In the genomic region with DNA sequence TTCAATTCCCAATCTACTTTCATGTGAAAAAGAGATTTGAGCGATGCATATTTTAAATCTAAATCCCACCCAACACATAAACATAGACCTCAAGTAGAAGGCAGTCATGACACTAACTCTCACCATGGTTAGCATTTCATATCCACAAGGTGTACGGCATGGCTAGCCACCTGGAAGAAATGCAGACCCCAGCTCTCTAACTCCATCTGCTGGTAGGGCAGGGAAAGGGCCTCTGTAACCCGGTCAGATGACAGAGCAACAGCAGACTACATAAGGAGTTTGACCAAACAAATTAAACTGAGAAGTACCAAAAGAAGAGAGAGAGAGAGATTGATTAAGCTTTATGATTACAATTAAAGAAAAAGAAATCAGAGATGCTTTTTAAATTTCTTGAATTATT, we compare ENCODE assay signal across 11 mouse cellular contexts.
DNase-seq lines count a peak whose midpoint lies in the region; ATAC-seq and TF ChIP-seq lines count a peak whose summit lies in the region.
"Had no signal": no experiment of that assay in that cellular context is flagged by ENCODE, and none has a peak within 500 bp of the region (broad histone marks: within the 10 kb centered on the region; RNA-seq: fewer than 3 reads in every experiment).

No protein-coding gene starts in this region.

- DNase-seq in gastrocnemius, adult 2 months, result peak; percentile 49
- DNase-seq in gastrocnemius, postnatal 10 days, result no peak
- no peak for DNase-seq in liver, embryonic 14.5 days (ENCODE audit: low read depth in 3 of 3, low spot score in 3 of 3)
- DNase-seq in liver, embryonic 11.5 days (ENCODE audit: low spot score), result no peak
- peak; percentile 20 for DNase-seq in ES-CJ7 (ENCODE audit: low read depth, low spot score)
- no peak for DNase-seq in lung, postnatal 0 days (ENCODE audit: low spot score)
- DNase-seq in frontal cortex, postnatal 10 days (ENCODE audit: low spot score in 2 of 2), result no peak
- DNase-seq in forebrain, embryonic 11.5 days (ENCODE audit: low spot score), result no peak
- DNase-seq: heart, postnatal 4 days; right cerebral cortex, adult 18-20 months had no signal

- H3K9ac ChIP-seq in liver, embryonic 14.5 days (replicated peaks), result no peak overlapping the region
- no peak overlapping the region for H3K9ac ChIP-seq in liver, embryonic 11.5 days (ENCODE audit: low read depth, low read length)
- H3K9ac ChIP-seq in lung, postnatal 0 days (replicated peaks; ENCODE audit: low read depth), result no peak overlapping the region
- H3K9ac ChIP-seq in forebrain, embryonic 11.5 days (ENCODE audit: low read length), result no peak overlapping the region

- no peaks in the 10 kb centered on the region for H3K36me3 ChIP-seq in liver, embryonic 14.5 days (replicated peaks; ENCODE audit: control insufficient read depth, insufficient read depth, low read depth)
- H3K36me3 ChIP-seq in liver, embryonic 11.5 days (ENCODE audit: control insufficient read depth, insufficient read depth, low read length), result no peaks in the 10 kb centered on the region
- 0 out of 2 replicates have a peak, but pooled peaks cover 3% of the 10 kb centered on the region for H3K36me3 ChIP-seq in lung, postnatal 0 days (ENCODE audit: insufficient read depth, low read length)
- no peaks in the 10 kb centered on the region for H3K36me3 ChIP-seq in forebrain, embryonic 11.5 days (ENCODE audit: control insufficient read depth, insufficient read depth, low read length)

- intact Hi-C loops in gastrocnemius, adult 2 months (cut with DNase I), result loop anchor here (1.0 kb wide), 1 partner anchor 47 kb away; no protein-coding TSS in a partner anchor

- no peak overlapping the region for H3K4me2 ChIP-seq in liver, embryonic 14.5 days (ENCODE audit: low read depth)
- no peak overlapping the region for H3K4me2 ChIP-seq in liver, embryonic 11.5 days
- H3K4me2 ChIP-seq in lung, postnatal 0 days (replicated peaks; ENCODE audit: low read depth, low read length), result no peak overlapping the region
- no peak overlapping the region for H3K4me2 ChIP-seq in forebrain, embryonic 11.5 days (ENCODE audit: low read depth, low read length, severe bottlenecking)

- no peak overlapping the region for H3K4me3 ChIP-seq in gastrocnemius, adult 2 months
- H3K4me3 ChIP-seq in liver, embryonic 14.5 days (ENCODE audit: insufficient read depth in 1 of 2, low read depth in 2 of 2, low read length in 2 of 2), result no peak overlapping the region
- no peak overlapping the region for H3K4me3 ChIP-seq in liver, embryonic 11.5 days (ENCODE audit: low read depth, low read length)
- H3K4me3 ChIP-seq in lung, postnatal 0 days (ENCODE audit: low read depth, low read length), result no peak overlapping the region
- no peak overlapping the region for H3K4me3 ChIP-seq in forebrain, embryonic 11.5 days (ENCODE audit: low read depth, low read length)

- peak; percentile 81 for TF ChIP-seq CTCF in gastrocnemius, adult 2 months (IDR thresholded peaks at IDR 0.05)
- TF ChIP-seq CTCF in liver, embryonic 14.5 days (IDR thresholded peaks at IDR 0.05; ENCODE audit: low read depth), result peak; percentile 72
- peak; percentile 66 for TF ChIP-seq CTCF in lung, postnatal 0 days (IDR thresholded peaks at IDR 0.05)

- WGBS in liver, embryonic 14.5 days (ENCODE audit: insufficient replicate concordance), result 65% methylated on average over 3 of the region's 3 CpGs
- 88% methylated on average over 3 of the region's 3 CpGs for WGBS in liver, embryonic 11.5 days
- 83% methylated on average over 3 of the region's 3 CpGs for WGBS in lung, postnatal 0 days
- WGBS in forebrain, embryonic 11.5 days, result 88% methylated on average over 3 of the region's 3 CpGs

- H3K27me3 ChIP-seq in liver, embryonic 14.5 days (ENCODE audit: control insufficient read depth, insufficient read depth, low read length), result no peaks in the 10 kb centered on the region
- H3K27me3 ChIP-seq in liver, embryonic 11.5 days (replicated peaks; ENCODE audit: control insufficient read depth, insufficient read depth, low read length), result no peaks in the 10 kb centered on the region
- H3K27me3 ChIP-seq in lung, postnatal 0 days (replicated peaks; ENCODE audit: insufficient read depth, low read length), result no peaks in the 10 kb centered on the region
- no peaks in the 10 kb centered on the region for H3K27me3 ChIP-seq in forebrain, embryonic 11.5 days (ENCODE audit: control insufficient read depth, insufficient read depth, low read length)

- no peak overlapping the region for H3K27ac ChIP-seq in gastrocnemius, adult 2 months
- H3K27ac ChIP-seq in liver, embryonic 14.5 days, result no peak overlapping the region
- no peak overlapping the region for H3K27ac ChIP-seq in liver, embryonic 11.5 days (ENCODE audit: low read depth, low read length)
- H3K27ac ChIP-seq in lung, postnatal 0 days (ENCODE audit: low read length), result no peak overlapping the region
- no peak overlapping the region for H3K27ac ChIP-seq in forebrain, embryonic 11.5 days (ENCODE audit: low read depth, low read length)

- no peaks in the 10 kb centered on the region for H3K9me3 ChIP-seq in liver, embryonic 14.5 days (ENCODE audit: control insufficient read depth, low read length)
- H3K9me3 ChIP-seq in liver, embryonic 11.5 days (ENCODE audit: control insufficient read depth, low read length), result no peaks in the 10 kb centered on the region
- no peaks in the 10 kb centered on the region for H3K9me3 ChIP-seq in lung, postnatal 0 days (ENCODE audit: low read length)
- H3K9me3 ChIP-seq in forebrain, embryonic 11.5 days (ENCODE audit: control insufficient read depth, low read length), result no peaks in the 10 kb centered on the region

- no peak for TF ChIP-seq EP300 in liver, embryonic 14.5 days (IDR thresholded peaks at IDR 0.05; ENCODE audit: low read depth)
- no peak for TF ChIP-seq EP300 in lung, postnatal 0 days (IDR thresholded peaks at IDR 0.05)

- no peaks in the 10 kb centered on the region for H3K4me1 ChIP-seq in liver, embryonic 14.5 days (replicated peaks; ENCODE audit: control insufficient read depth in 2 of 2, insufficient read depth in 2 of 2, low read length in 1 of 2)
- H3K4me1 ChIP-seq in liver, embryonic 11.5 days (replicated peaks; ENCODE audit: control insufficient read depth, insufficient read depth, low read length), result no peaks in the 10 kb centered on the region
- no peaks in the 10 kb centered on the region for H3K4me1 ChIP-seq in lung, postnatal 0 days (ENCODE audit: insufficient read depth, low read depth, low read length)
- no peaks in the 10 kb centered on the region for H3K4me1 ChIP-seq in forebrain, embryonic 11.5 days (replicated peaks; ENCODE audit: control insufficient read depth, insufficient read depth, low read length)

- no peak for ATAC-seq in liver, embryonic 14.5 days (ENCODE audit: insufficient read depth)
- no peak for ATAC-seq in liver, embryonic 11.5 days (replicated peaks; ENCODE audit: low FRiP score)
- ATAC-seq in lung, postnatal 0 days, result no peak
- no peak for ATAC-seq in forebrain, embryonic 11.5 days (replicated peaks; ENCODE audit: low FRiP score)
- ATAC-seq: forebrain, embryonic 16.5 days had no signal

Comparison
In these comparisons a context has a peak if more than half of its experiments do, and no peak if none do; other contexts are left out.
1. DNase-seq: peak in gastrocnemius, adult 2 months (single experiment) and ES-CJ7 (single experiment); none in gastrocnemius, postnatal 10 days (single experiment), liver, embryonic 14.5 days (0 of 3), liver, embryonic 11.5 days (single experiment), lung, postnatal 0 days (single experiment), frontal cortex, postnatal 10 days (0 of 2) and forebrain, embryonic 11.5 days (single experiment).
2. Peak in every context shown above with its lines, with median percentiles within 50 percentile points of each other: CTCF ChIP-seq.